Mouse (Mus musculus) gastrocnemius, adult 2 months (tissue): Measurements from ENCODE around the gene Gm37240. TPM values are rescaled to one million over a fixed set of nuclear protein-coding genes. Genes with fewer than 3 reads are reported as not detected.

Experiments
- DNase-seq: peaks from one replicate; pipeline ENCODE4 v3.0.0; 2022
- H3K27ac ChIP-seq: fragments of 200-600 bp; 2 replicates; pipeline ENCODE4 v1.8.1; 2022; ENCODE audit warnings: mild to moderate bottlenecking
- H3K4me3 ChIP-seq: fragments of 200-600 bp; 2 replicates; pipeline ENCODE4 v1.8.1; 2022; ENCODE audit warnings: mild to moderate bottlenecking, moderate library complexity
- CTCF ChIP-seq: fragments of 200-600 bp; IDR thresholded peaks from 2 replicates; pipeline ENCODE4 v1.8.1; 2022; ENCODE audit warnings: antibody characterized with exemption, mild to moderate bottlenecking, moderate library complexity
- intact Hi-C: fragments of 180-260 bp; cut with DNase I; formaldehyde crosslinking; loops from one replicate; pipeline ENCODE4 v1.15.1; 2025
- total RNA-seq, 2 experiments: library from RNA; stranded (reverse); gene quantifications; 2 replicates each; pipeline ENCODE4 v1.2.3; 2021

Gene Gm37240
- total RNA-seq, 2 experiments from 2014 or later = 34.5 to 37.4 TPM

- no peak overlapping the region for H3K27ac ChIP-seq
These were observed 207.9 kb downstream of the Gm37240 start for GRCm38 (mm10) chr3:85679312-85679933.

GRCm38 (mm10) chr3:85677952-85678351 lies 209.4 kb downstream of the Gm37240 start:
- DNase-seq = no peak
- Histone ChIP-seq H3K27ac (peak overlapping the region; percentile 68; the same call in 1 of the 2 replicates), H3K4me3 (no peak overlapping the region)
- intact Hi-C loops = no loop called here
- TF ChIP-seq CTCF = no peak

More at GRCm38 (mm10) chr3:85679312-85679933, 207.9 kb downstream of the Gm37240 start:
- H3K4me3 ChIP-seq = no peak overlapping the region
- TF ChIP-seq CTCF = no peak
- intact Hi-C loops = no loop called here
- no peak for DNase-seq

DNA sequence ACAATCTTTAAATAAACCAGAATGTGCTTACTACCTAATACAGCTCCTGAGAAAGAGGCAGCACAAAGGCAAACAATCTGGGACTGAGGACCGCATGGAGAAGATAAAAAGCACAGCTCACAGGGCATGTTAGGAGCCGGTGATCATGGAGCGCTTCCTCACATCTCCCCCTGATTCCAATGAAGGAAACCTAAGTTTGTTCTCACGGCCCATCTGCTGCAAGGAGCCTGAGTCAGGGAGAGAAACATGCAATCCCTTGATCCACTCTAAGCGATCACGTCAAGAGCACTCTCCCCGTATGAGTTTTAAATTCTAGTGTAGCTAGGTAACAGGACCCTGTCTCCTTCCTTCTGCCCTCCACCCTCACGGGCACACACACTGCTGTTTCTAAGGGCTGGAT lies 210.2 kb downstream of the Gm37240 start:
- intact Hi-C loops = no loop called here
- no peak for TF ChIP-seq CTCF
- Histone ChIP-seq H3K4me3 (no peak overlapping the region), H3K27ac (peak overlapping the region; percentile 68)
- no peak for DNase-seq

DNA sequence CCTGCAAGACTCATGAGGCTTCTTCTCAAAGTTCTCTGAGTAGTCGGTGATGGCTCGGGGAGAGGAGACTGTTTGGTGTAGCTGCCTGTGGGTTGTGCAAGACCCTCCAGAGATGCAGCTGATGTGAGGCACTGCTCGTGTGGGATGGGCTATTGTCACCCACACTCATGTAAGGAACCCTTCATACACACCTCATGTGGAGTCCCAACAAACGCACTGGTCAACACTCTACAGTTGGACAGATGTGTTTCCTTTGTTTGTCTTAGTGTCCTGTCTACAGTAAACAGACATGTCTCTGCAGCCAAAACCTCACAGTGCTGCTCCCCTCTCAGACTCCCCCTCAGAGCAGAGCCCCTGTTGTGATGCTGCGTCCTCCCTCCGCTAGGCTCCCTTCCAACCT lies 217.5 kb downstream of the Gm37240 start:
- intact Hi-C loops = no loop called here
- DNase-seq = no peak
- Histone ChIP-seq H3K4me3 (no peak overlapping the region), H3K27ac (no peak overlapping the region)
- no peak for TF ChIP-seq CTCF

GRCm38 (mm10) chr3:85667683-85668082 lies 219.6 kb downstream of the Gm37240 start:
- H3K27ac ChIP-seq = no peak overlapping the region
- no peak for DNase-seq
- no peak for TF ChIP-seq CTCF
- intact Hi-C loops = no loop called here
- no peak overlapping the region for H3K4me3 ChIP-seq

- TF ChIP-seq CTCF = no peak
- no peak for DNase-seq
- H3K4me3 ChIP-seq = no peak overlapping the region
- intact Hi-C loops = no loop called here
- no peak overlapping the region for H3K27ac ChIP-seq
These were observed 220.6 kb downstream of the Gm37240 start for GRCm38 (mm10) chr3:85666736-85667135.

DNA sequence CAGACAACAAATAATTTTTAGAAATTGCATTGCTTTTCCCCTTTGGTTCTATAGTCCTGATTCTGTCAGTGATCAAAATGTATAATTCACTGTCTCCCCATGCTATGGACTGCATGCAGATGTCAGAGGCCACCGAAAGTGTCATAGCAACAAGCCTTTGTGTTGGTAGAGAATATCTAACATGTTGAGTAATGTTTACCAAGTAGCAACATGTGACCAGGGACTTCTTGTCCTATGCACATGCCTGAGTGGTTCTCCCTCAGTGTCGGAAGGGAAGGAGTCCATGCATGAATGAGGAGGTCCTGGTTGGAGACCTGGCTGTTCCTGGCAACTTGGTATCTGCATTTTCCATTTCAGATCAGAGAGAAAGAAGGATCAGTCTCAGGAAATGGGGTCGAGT lies 221.2 kb downstream of the Gm37240 start:
- no peak for DNase-seq
- TF ChIP-seq CTCF = no peak
- no peak overlapping the region for H3K4me3 ChIP-seq
- no peak overlapping the region for H3K27ac ChIP-seq
- intact Hi-C loops = no loop called here

GRCm38 (mm10) chr3:85664591-85665171 lies 222.6 kb downstream of the Gm37240 start:
- intact Hi-C loops = no loop called here
- TF ChIP-seq CTCF = no peak
- Histone ChIP-seq H3K27ac (no peak overlapping the region), H3K4me3 (no peak overlapping the region)
- no peak for DNase-seq

- no peak for DNase-seq
- no peak overlapping the region for H3K4me3 ChIP-seq
- no peak overlapping the region for H3K27ac ChIP-seq
- intact Hi-C loops = no loop called here
- TF ChIP-seq CTCF = no peak
These were observed 223.5 kb downstream of the Gm37240 start for GRCm38 (mm10) chr3:85663826-85664225.

DNA sequence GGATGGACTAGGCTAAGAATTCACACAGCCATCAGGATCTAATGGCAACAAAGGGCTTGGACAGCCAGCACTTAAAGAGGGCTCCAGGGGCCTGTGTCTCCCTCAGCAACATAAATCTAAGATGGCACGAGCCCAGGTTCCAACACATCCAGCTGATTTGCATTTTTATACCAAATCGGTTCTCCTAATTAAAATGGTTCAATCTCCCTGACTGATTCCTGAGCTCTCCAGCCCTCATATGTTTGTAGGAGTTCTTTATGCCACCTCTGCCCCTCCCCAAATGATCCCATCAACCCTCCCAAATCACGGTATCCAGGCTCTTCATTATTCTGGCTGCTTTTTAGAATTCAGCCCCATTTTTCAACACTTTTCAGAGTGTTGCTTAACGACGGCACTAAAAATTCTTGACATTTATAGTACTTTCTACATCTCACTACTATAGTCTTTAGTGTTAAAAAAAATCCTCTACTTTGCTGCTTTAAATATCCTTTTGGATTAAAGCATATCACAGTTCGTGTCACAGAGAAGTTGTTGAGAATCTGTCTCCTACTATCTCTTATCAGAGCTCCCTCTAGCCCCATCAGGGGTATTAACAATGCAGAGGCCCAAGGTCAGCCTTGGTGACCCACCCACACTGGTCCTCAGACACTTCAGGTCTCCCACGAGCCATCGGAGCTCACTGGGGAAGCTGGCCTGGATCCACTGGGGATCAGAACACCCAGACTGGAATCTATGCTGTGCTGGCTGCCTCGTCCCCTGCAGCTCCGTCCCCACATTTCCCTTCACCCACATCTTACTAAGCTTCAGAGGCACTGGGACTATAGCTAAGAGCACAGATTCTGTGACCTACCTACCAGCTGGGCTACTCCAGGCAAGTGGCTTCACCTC lies 225.1 kb downstream of the Gm37240 start:
- intact Hi-C loops = no loop called here
- DNase-seq = no peak

DNA sequence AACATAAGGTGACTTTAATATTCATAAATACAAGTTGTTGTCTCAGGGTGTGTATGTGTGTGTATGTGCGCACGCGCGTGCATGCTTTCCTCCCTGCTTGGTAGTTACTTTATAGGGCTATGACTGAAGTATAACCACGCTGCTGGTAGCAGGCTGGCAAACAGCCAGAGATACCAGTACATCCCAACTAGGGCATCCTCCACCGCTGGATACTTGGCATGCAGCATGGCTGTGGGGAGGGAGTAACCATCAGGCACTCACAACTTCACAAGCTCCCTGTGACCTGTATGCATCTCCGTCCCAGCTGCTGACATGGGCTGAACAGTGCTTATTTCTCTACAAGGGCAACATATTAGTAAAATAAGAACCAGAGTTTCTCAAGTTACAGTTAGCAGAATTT lies 227.6 kb downstream of the Gm37240 start:
- intact Hi-C loops = no loop called here
- H3K4me3 ChIP-seq = no peak overlapping the region
- no peak overlapping the region for H3K27ac ChIP-seq
- TF ChIP-seq CTCF = no peak
- DNase-seq = no peak

More for the DNA sequence above, 225.1 kb downstream of the Gm37240 start:
- no peak for TF ChIP-seq CTCF
- no peak overlapping the region for H3K4me3 ChIP-seq
- H3K27ac ChIP-seq = no peak overlapping the region

DNA sequence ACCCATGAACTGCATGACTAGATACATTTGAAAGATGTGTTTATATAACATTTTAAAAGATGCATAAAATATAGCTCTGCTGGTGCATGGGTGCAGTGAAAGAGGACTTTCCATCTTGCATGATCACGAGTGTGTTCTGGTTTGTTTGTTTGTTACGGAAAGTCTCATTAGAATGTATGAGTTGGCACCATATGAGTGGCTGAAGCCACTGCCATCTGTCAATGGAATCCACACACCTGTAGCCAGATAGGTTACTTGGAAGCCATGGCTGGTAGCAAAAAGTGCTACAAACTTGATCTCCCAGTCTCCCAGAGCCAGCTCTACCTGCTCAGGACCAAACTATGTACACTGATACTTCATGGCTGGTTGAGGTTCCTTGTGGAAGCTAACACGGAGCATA lies 231.8 kb downstream of the Gm37240 start:
- Histone ChIP-seq H3K27ac (no peak overlapping the region), H3K4me3 (no peak overlapping the region)
- TF ChIP-seq CTCF = no peak
- intact Hi-C loops = no loop called here
- no peak for DNase-seq
